Mouse (Mus musculus) ES-Bruce4 (cell line): ENCODE data around the gene Slit2.

Source experiments
- CTCF ChIP-seq: IDR thresholded peaks from one replicate; pipeline ENCODE4 v1.8.1; 2011; ENCODE audit warnings: low read depth, low read length
- EP300 ChIP-seq: IDR thresholded peaks from 2 replicates; pipeline ENCODE4 v1.6.1; 2011; ENCODE audit warnings: low read depth, low read length; ENCODE audit not compliant: insufficient read depth
- POLR2A ChIP-seq: IDR thresholded peaks from one replicate; pipeline ENCODE4 v1.8.1; 2011; ENCODE audit warnings: low read length; ENCODE audit not compliant: insufficient read depth

DNA sequence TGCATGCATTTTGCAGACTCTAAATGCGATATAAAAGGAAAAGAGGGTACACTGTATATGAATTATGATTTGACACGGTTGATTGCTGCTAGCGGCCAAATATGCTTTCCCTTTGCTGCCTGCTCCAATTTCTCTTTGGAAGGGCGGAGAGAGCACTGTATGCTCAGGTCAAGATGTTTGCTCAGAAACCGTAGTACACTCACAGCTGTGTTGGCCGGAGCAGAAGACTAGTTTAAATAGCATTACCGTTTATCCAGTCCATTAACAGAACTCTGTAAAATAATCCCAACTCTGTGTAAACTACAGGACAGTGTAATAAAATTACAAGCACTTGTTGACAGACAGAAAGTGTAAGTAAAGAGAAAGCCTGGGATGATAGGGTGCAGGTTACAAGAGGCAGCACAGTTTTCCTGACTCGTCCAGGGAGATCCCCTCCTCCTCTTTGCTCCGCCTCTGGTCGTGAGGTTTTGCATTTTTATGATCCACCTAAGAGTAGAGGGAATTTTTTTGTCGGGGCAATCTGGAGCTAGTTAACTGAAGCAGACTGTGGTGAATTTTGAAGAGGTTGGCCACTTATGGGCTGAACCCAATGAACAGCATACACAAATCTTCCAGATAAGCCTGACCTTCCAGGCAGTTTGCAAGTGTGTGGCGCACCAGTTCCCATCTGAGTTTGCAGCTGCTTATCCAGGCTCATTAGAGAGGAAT is 20.9 kb downstream of the Slit2 start:
- TF ChIP-seq CTCF (no peak), POLR2A (no peak), EP300 (no peak)
